9 mouse cellular contexts compared by ENCODE assay signal in the genomic region with DNA sequence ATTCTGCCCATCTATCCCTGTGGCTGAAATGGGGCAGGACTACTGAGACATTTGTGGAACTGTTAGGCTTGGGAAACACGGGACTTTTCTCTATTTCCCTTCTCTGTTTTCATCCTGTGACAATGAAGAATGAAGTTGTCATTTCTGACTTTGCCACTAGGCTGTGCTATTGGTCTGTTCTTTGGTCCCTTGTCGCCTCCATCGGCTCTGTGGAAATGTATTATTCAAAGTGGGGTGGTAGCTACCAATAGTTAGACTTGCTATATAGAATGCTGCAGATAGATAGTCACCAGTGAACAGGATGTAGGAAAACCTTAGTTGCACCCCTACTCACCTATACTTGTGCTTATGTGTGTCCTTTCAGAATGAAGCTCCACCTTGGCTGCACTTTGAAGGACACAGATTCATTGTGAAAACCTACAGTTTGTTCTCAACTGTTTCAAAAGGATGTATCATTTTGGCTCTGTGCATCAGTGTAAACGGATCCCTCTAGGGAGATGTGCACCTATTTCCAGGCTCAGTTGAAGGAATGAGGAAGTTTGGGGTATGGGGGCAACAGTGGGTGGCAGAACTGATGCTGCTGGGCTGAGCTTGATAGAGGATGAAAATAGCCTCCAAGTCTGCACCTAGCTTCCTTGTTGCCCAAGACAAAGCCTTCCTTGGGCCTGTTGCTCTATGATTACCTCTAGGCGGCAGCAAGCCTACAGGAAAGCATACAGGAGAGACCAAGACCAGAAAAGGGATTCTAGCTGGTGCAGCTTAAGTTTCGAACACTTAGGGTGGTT.
A peak's percentile ranks its signal among the peaks of the same experiment; 100 is the strongest.
DNase-seq lines count a peak whose midpoint lies in the region; ATAC-seq and TF ChIP-seq lines count a peak whose summit lies in the region.
"Had no signal": no experiment of that assay in that cellular context is flagged by ENCODE, and none has a peak within 500 bp of the region (broad histone marks: within the 10 kb centered on the region; RNA-seq: fewer than 3 reads in every experiment).

No protein-coding gene starts in this region.

- H3K36me3 ChIP-seq in heart, adult 2 months (ENCODE audit: control insufficient read depth, insufficient read depth, low read length), result no peaks in the 10 kb centered on the region
- no peaks in the 10 kb centered on the region for H3K36me3 ChIP-seq in heart, embryonic 11.5 days (ENCODE audit: control insufficient read depth, insufficient read depth, low read length)
- H3K36me3 ChIP-seq in MEL (ENCODE audit: control insufficient read depth in 1 of 2, insufficient read depth in 2 of 2, low read length in 2 of 2), result no peaks in the 10 kb centered on the region
- H3K36me3 ChIP-seq: liver, embryonic 13.5 days had no signal

- peak; percentile 79 for TF ChIP-seq RAD21 in MEL (IDR thresholded peaks at IDR 0.05; ENCODE audit: low read depth, low read length)

- intact Hi-C loops in heart, adult 2 months (cut with DNase I), result loop anchor here (2.0 to 10.0 kb wide), 3 partner anchors 494 to 1149 kb away; no protein-coding TSS in a partner anchor
- intact Hi-C loops in heart, postnatal 14 days (cut with DNase I), result loop anchor here (10.0 kb wide), 1 partner anchor 1146 kb away; no protein-coding TSS in a partner anchor

- DNase-seq in heart, adult 2 months, result no peak
- peak; percentile 29 for DNase-seq in MEL (ENCODE audit: low read depth, low spot score)
- DNase-seq in embryo, embryonic 10 days (ENCODE audit: low spot score), result peak; percentile 81
- DNase-seq in heart, postnatal 14 days, result peak; percentile 41 to 71
- DNase-seq in left cerebral cortex, adult 18-20 months (ENCODE audit: low spot score in 2 of 2), result peak; percentile 82 to 85
- peak; percentile 31 for DNase-seq in naive thymus-derived CD4-positive, alpha-beta T cell, adult 2 months (ENCODE audit: low read depth)
- DNase-seq: liver, embryonic 13.5 days had no signal

- TF ChIP-seq EP300 in heart, adult 2 months (IDR thresholded peaks at IDR 0.05; ENCODE audit: insufficient read depth, low read depth, low read length), result no peak
- TF ChIP-seq EP300 in MEL (IDR thresholded peaks at IDR 0.05; ENCODE audit: low read depth in 1 of 2, low read length in 2 of 2), result no peak

- ATAC-seq in heart, embryonic 11.5 days (replicated peaks; ENCODE audit: insufficient number of reproducible peaks, low FRiP score, low TSS enrichment), result no peak
- no peak for ATAC-seq in erythroid progenitor cell, adult 5-6 weeks (replicated peaks; ENCODE audit: low FRiP score, poor library complexity, severe bottlenecking)

- no peak for TF ChIP-seq POLR2A in heart, adult 2 months (IDR thresholded peaks at IDR 0.05; ENCODE audit: insufficient read depth, low read depth, low read length)
- no peak for TF ChIP-seq POLR2A in MEL (IDR thresholded peaks at IDR 0.05; ENCODE audit: control insufficient read depth in 1 of 2, insufficient read depth in 1 of 2, low read depth in 1 of 2, low read length in 2 of 2, poor library complexity in 1 of 2)

- no peaks in the 10 kb centered on the region for H3K9me3 ChIP-seq in heart, embryonic 11.5 days (replicated peaks; ENCODE audit: control insufficient read depth, low read length)
- H3K9me3 ChIP-seq in MEL (replicated peaks; ENCODE audit: insufficient read depth, low read length), result no peaks in the 10 kb centered on the region
- H3K9me3 ChIP-seq: liver, embryonic 13.5 days had no signal

- TF ChIP-seq CTCF in heart, adult 2 months (IDR thresholded peaks at IDR 0.05), result peak; percentile 82
- peak; percentile 52 to 64 (median 58) for TF ChIP-seq CTCF in MEL (IDR thresholded peaks at IDR 0.05 in 2 of 3, conservative IDR thresholded peaks at IDR 0.05 in 1 of 3; ENCODE audit: control insufficient read depth in 1 of 3, insufficient read depth in 1 of 3, low read depth in 2 of 3, low read length in 3 of 3, poor library complexity in 1 of 3, severe bottlenecking in 1 of 3)

- no peak overlapping the region for H3K9ac ChIP-seq in heart, adult 2 months (ENCODE audit: low read depth, low read length)
- no peak overlapping the region for H3K9ac ChIP-seq in heart, embryonic 11.5 days (ENCODE audit: low read depth, low read length)
- no peak overlapping the region for H3K9ac ChIP-seq in MEL (ENCODE audit: control insufficient read depth, low read depth, low read length, poor library complexity, severe bottlenecking)
- H3K9ac ChIP-seq: liver, embryonic 13.5 days had no signal

- no peaks in the 10 kb centered on the region for H3K79me2 ChIP-seq in heart, adult 2 months (replicated peaks; ENCODE audit: control insufficient read depth, insufficient read depth, low read length)
- H3K79me2 ChIP-seq in MEL (ENCODE audit: control insufficient read depth, insufficient read depth, low read length, poor library complexity), result no peaks in the 10 kb centered on the region

- H3K4me1 ChIP-seq in heart, adult 2 months (ENCODE audit: control insufficient read depth, insufficient read depth, low read length), result no peaks in the 10 kb centered on the region
- H3K4me1 ChIP-seq in heart, embryonic 11.5 days (ENCODE audit: control insufficient read depth, insufficient read depth, low read length), result no peaks in the 10 kb centered on the region
- no peaks in the 10 kb centered on the region for H3K4me1 ChIP-seq in MEL (ENCODE audit: control insufficient read depth in 1 of 2, insufficient read depth in 2 of 2, low read length in 2 of 2)
- H3K4me1 ChIP-seq: liver, embryonic 13.5 days had no signal

- no peak overlapping the region for H3K27ac ChIP-seq in heart, adult 2 months
- H3K27ac ChIP-seq in heart, embryonic 11.5 days (ENCODE audit: low read depth, low read length), result no peak overlapping the region
- H3K27ac ChIP-seq in MEL (ENCODE audit: control insufficient read depth, low read depth, low read length), result no peak overlapping the region
- H3K27ac ChIP-seq: liver, embryonic 13.5 days had no signal

- H3K4me2 ChIP-seq in heart, embryonic 11.5 days, result no peak overlapping the region
- H3K4me2 ChIP-seq: liver, embryonic 13.5 days had no signal

- WGBS in heart, adult 2 months, result 15% methylated on average over 6 of the region's 6 CpGs
- WGBS in heart, embryonic 11.5 days (ENCODE audit: insufficient replicate concordance), result 24% methylated on average over 6 of the region's 6 CpGs

- H3K27me3 ChIP-seq in heart, adult 2 months (ENCODE audit: control insufficient read depth, insufficient read depth, low read length), result no peaks in the 10 kb centered on the region
- H3K27me3 ChIP-seq in heart, embryonic 11.5 days (ENCODE audit: control insufficient read depth, insufficient read depth, low read length), result no peaks in the 10 kb centered on the region
- no peaks in the 10 kb centered on the region for H3K27me3 ChIP-seq in MEL (ENCODE audit: control insufficient read depth in 1 of 2, insufficient read depth in 2 of 2, low read length in 2 of 2)
- H3K27me3 ChIP-seq: liver, embryonic 13.5 days had no signal

- H3K4me3 ChIP-seq in heart, adult 2 months, result no peak overlapping the region
- H3K4me3 ChIP-seq in heart, embryonic 11.5 days (ENCODE audit: low read depth, low read length), result no peak overlapping the region
- no peak overlapping the region for H3K4me3 ChIP-seq in MEL (ENCODE audit: control insufficient read depth in 1 of 2, insufficient read depth in 1 of 2, low read depth in 2 of 2, low read length in 2 of 2)
- H3K4me3 ChIP-seq: liver, embryonic 13.5 days had no signal

TF ChIP-seq in MEL, 35 proteins besides CTCF, POLR2A, EP300 and RAD21:
- no peak for TF ChIP-seq MAX (IDR thresholded peaks at IDR 0.05; ENCODE audit: low read length)
- TF ChIP-seq ZC3H11A (IDR thresholded peaks at IDR 0.05; ENCODE audit: low read depth, low read length), result 0 out of 2 replicates have a peak, but pooled peaks have one; percentile 32
- TF ChIP-seq TCF12 (IDR thresholded peaks at IDR 0.05; ENCODE audit: low read depth, low read length), result no peak
- TF ChIP-seq TBP (IDR thresholded peaks at IDR 0.05; ENCODE audit: low read depth, low read length), result no peak
- TF ChIP-seq NRF1 (IDR thresholded peaks at IDR 0.05; ENCODE audit: insufficient read depth, low read depth, low read length, poor library complexity, severe bottlenecking), result no peak
- TF ChIP-seq SMC3 (IDR thresholded peaks at IDR 0.05; ENCODE audit: low read depth, low read length), result peak; percentile 59
- no peak for TF ChIP-seq HCFC1 (IDR thresholded peaks at IDR 0.05; ENCODE audit: low read depth, low read length)
TF ChIP-seq in MEL: peak in this region for 2.

Comparison
In these comparisons a context has a peak if more than half of its experiments do, and no peak if none do; other contexts are left out.
1. DNase-seq: peak in MEL (single experiment), embryo, embryonic 10 days (single experiment), heart, postnatal 14 days (2 of 2), left cerebral cortex, adult 18-20 months (2 of 2) and naive thymus-derived CD4-positive, alpha-beta T cell, adult 2 months (single experiment); none in heart, adult 2 months (0 of 2).